Mouse (Mus musculus) intestine, embryonic 16.5 days (tissue): ENCODE data around the gene Slc16a8. TPM values are rescaled to one million over a fixed set of nuclear protein-coding genes. Genes with fewer than 3 reads are reported as not detected.

ENCODE experiments used
- ATAC-seq: fragments of 200-750 bp; cut with Nextera tagmentation; 2 replicates; pipeline ENCODE4 v1.8.0; 2017; ENCODE audit warnings: moderate TSS enrichment, moderate library complexity
- H3K27ac ChIP-seq: fragments of 300-500 bp; sonication (generic); 2 replicates; pipeline ENCODE4 v1.5.1; 2014; ENCODE audit warnings: mild to moderate bottlenecking, low read length
- H3K27me3 ChIP-seq: fragments of 300-500 bp; sonication (generic); replicated peaks from 2 replicates; pipeline ENCODE4 v1.6.1; 2014; ENCODE audit warnings: low read length, control low read depth, mixed read lengths; ENCODE audit not compliant: control insufficient read depth, insufficient read depth
- H3K36me3 ChIP-seq: fragments of 300-500 bp; sonication (generic); 2 replicates; pipeline ENCODE4 v1.6.1; 2014; ENCODE audit warnings: low read length, control low read depth; ENCODE audit not compliant: control insufficient read depth, insufficient read depth
- H3K4me1 ChIP-seq: fragments of 300-500 bp; sonication (generic); 2 replicates; pipeline ENCODE4 v1.6.1; 2014; ENCODE audit warnings: low read length, control low read depth, mixed read lengths; ENCODE audit not compliant: control insufficient read depth, insufficient read depth
- H3K4me2 ChIP-seq: fragments of 300-500 bp; sonication (generic); 2 replicates; pipeline ENCODE4 v1.6.1; 2014; ENCODE audit warnings: low read depth, low read length, control low read depth
- H3K4me3 ChIP-seq: fragments of 300-500 bp; sonication (generic); 2 replicates; pipeline ENCODE4 v1.5.1; 2014; ENCODE audit warnings: mild to moderate bottlenecking, low read length
- H3K9ac ChIP-seq: fragments of 300-500 bp; sonication (generic); 2 replicates; pipeline ENCODE4 v1.6.1; 2014; ENCODE audit warnings: low read depth, low read length
- H3K9me3 ChIP-seq: fragments of 300-500 bp; sonication (generic); 2 replicates; pipeline ENCODE4 v1.6.1; 2016; ENCODE audit warnings: low read length, control low read depth; ENCODE audit not compliant: control insufficient read depth
- WGBS: fragments of 180-500 bp; shearing (Covaris S2); extraction: QIAGEN DNeasy Blood & Tissue Kit; methylation state at CpG from one replicate; pipeline ENCODE4 v1.1.7; 2014; 5-methylcytosine and 5-hydroxymethylcytosine counted together
- polyA plus RNA-seq: library from polyadenylated mRNA; unstranded; fragments of >200 nt; fragmentation: Nextera tagmentation; extraction: Ambion mirVana; gene quantifications from 2 replicates; pipeline ENCODE4 v1.2.1, GENCODE M21; 2015

Gene Slc16a8
- polyA plus RNA-seq, 1 experiment from 2014 or later: not detected

DNA sequence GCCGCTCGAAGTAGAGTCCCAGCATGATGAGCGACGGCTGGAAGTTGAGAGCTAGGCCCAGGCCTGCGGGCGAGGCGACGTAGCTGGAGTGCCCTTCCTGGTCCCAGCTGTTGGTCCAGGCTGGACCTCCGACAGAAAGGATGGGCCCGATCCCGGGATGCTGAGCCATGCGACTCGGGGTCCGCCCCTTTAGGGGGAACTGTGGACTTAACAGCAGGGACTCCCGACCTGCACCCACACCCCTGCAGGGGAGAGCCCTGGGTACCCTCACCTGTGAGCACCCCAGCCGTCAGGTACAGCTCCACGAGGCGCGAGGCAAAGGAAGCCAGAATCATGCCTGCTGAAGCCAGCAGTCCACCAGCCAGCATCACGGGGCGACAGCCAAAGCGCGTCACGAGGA, 2.0 kb downstream of the Slc16a8 start:
- peak; percentile 23; the same call in 1 of the 2 replicates for ATAC-seq
- Histone ChIP-seq H3K4me1 (peaks cover 15% of the 10 kb centered on the region), H3K9ac (peak overlapping the region; percentile 73), H3K27me3 (peaks cover 20% of the 10 kb centered on the region), H3K9me3 (no peaks in the 10 kb centered on the region), H3K4me2 (peak overlapping the region; percentile 92), H3K27ac (no peak overlapping the region), H3K4me3 (peak overlapping the region; percentile 47), H3K36me3 (no peaks in the 10 kb centered on the region)
- WGBS: 31% methylated on average over 24 of the region's 24 CpGs

DNA sequence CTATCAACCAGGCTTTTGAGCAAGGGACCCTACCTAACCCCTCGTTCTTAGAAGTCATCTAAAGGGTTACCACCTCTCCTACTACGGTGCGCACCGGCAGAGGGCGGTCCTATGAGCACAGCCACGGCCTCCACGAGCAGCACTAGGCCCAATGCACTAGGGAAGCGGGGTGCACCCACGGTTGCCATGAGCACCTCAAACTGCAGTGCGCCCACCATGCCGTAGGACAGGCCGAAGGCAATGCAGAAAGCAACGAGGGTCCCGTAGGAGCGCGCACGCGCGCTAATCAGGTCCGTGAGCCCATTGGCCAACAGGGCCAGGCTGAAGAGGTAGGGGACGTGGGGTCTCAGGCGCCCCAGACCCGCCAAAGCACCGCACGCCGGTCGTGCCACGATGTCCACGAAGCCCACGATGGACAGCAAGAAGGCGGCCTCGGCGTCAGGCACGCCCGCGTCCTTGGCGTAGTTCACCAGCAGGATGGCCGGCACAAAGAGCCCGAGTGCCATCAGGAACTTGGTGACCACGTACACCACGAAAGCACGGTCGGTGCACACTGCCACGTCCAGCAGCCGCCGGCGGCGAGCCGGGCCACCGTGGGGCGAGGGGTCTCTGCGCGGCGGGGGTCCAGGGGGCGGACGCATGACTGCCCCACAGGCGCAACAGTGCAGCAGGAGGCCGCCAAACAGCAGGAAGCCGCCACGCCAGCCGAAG, 2.6 kb downstream of the Slc16a8 start:
- no peaks in the 10 kb centered on the region for H3K9me3 ChIP-seq
- peaks cover 20% of the 10 kb centered on the region for H3K27me3 ChIP-seq
- H3K27ac ChIP-seq: no peak overlapping the region
- peak overlapping the region; percentile 92 for H3K4me2 ChIP-seq
- H3K4me1 ChIP-seq: peaks cover 15% of the 10 kb centered on the region
- H3K9ac ChIP-seq: peak overlapping the region; percentile 73
- WGBS: 1% methylated on average over 61 of the region's 61 CpGs
- H3K36me3 ChIP-seq: no peaks in the 10 kb centered on the region
- peak; percentile 77 for ATAC-seq
- peak overlapping the region; percentile 47 for H3K4me3 ChIP-seq

DNA sequence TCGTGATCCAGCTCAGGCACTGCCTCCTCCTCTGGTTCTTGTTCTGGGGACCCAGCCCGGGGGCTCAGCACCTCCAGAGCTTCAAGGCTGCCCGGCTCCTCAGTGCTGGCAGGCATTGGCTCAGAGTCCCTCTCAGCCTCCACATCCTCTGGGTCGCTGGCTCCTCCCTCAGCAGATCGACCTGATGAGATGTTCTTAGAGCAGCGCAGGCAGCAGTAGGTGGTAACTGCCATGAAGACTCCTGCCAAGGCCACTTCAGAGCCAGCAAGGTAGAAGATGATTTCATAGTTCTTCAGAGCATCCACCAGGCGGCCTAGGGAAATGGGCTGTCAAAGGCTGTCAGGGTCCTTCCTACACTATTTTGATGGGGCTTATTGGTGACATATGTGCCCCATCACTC, 3.4 kb downstream of the Slc16a8 start:
- Histone ChIP-seq H3K27me3 (peaks cover 20% of the 10 kb centered on the region), H3K27ac (no peak overlapping the region), H3K9me3 (no peaks in the 10 kb centered on the region), H3K36me3 (peaks cover 5% of the 10 kb centered on the region; the same call in 1 of the 2 replicates), H3K4me2 (no peak overlapping the region), H3K9ac (no peak overlapping the region), H3K4me1 (peaks cover 15% of the 10 kb centered on the region), H3K4me3 (no peak overlapping the region)
- 55% methylated on average over 7 of the region's 7 CpGs for WGBS
- ATAC-seq: peak; percentile 8; the same call in 1 of the 2 replicates

DNA sequence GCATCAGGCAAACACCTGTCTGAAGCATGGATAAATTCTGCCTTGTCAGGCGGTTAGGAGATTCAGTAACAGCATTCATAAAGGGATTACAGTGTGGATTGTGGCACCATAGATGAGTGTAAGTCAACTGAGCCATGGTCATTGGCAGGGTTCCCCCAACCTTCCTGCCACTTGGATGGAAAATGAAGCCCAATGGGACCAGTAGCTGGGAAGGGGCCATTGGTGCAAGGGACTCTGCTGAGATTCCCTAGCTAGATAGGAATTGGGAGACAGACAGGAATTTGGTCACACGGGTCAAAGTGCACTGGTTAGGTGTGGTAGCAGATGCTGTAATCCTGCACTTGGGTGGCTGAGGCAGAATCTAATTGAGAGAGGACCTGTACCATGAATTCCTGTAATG, 4.3 kb downstream of the Slc16a8 start:
- Histone ChIP-seq H3K36me3 (peaks cover 13% of the 10 kb centered on the region), H3K27me3 (peaks cover 20% of the 10 kb centered on the region), H3K27ac (no peak overlapping the region), H3K4me1 (peaks cover 15% of the 10 kb centered on the region), H3K9me3 (no peaks in the 10 kb centered on the region), H3K4me2 (no peak overlapping the region), H3K9ac (no peak overlapping the region), H3K4me3 (no peak overlapping the region)
- 82% methylated on average over 2 of the region's 2 CpGs for WGBS
- ATAC-seq: no peak

DNA sequence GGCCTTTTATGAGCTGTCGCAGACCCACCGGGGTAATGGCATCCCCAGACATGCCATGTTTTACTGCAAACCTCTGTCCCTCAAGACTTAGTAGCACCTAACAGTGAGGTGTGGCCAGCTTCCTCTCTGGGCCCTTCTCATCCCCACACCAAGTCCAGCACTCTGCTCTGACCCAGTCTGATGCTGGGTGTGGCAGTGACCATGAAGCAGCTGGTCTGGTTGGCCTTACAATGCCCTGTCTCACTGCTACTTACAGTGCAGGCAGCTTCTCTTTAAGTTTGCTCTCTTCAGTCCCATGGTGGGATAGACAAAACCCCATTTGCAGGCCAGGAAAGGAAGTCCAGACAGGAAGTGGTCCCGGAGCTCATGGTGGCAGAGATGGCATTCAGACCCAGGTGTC, 9.2 kb downstream of the Slc16a8 start:
- Histone ChIP-seq H3K36me3 (peaks cover 31% of the 10 kb centered on the region), H3K9me3 (no peaks in the 10 kb centered on the region), H3K4me2 (no peak overlapping the region), H3K4me1 (no peaks in the 10 kb centered on the region; the same call in none of the 2 replicates), H3K9ac (no peak overlapping the region), H3K27me3 (no peaks in the 10 kb centered on the region), H3K4me3 (no peak overlapping the region), H3K27ac (no peak overlapping the region)
- ATAC-seq: no peak
- 93% methylated on average over 3 of the region's 3 CpGs for whole genome bisulfite sequencing

DNA sequence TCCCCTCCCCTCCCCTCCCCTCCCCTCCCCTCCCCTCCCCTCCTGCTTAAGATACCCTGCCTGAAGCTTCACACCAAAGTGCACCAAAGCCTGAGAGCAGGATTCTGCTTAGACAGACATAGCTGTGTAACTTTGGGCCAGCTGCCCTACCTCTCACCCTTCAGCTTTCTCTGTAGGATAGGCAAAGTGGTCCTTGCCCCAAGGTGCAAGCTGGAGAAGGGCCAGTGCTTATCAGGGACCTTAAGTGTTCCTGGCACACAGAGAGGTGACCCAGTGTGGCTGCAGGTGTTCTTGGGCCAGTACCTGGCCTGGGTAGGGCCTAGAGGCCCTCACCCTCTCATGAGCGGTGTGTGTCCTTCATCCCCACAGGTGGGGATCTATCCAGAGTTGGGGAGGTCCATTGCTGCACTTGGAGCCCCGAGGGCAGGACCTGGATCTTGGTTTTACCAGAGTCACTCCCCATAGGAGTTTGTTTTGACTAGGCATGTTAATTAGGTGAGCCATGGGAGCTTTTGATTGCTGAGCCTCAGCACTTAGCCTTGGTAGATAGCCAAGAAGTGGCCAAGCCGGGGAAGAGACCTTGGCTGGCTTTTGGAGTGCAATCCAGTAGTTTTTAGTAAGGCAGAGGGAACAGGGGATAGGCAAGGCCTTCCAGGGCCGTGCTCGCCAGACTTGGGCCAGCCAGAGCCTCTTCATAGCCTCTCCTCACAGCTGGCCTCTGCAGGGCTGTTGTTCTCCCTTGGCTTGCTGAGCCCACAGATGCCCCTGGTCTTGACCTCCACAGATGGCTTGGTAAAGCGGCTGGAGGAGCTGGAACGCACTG, 10.3 kb downstream of the Slc16a8 start:
- Histone ChIP-seq H3K27ac (0 out of 2 replicates have a peak overlapping the region, but pooled peaks have one; percentile 17), H3K36me3 (peaks cover 31% of the 10 kb centered on the region), H3K27me3 (no peaks in the 10 kb centered on the region), H3K9me3 (no peaks in the 10 kb centered on the region), H3K4me3 (no peak overlapping the region), H3K4me1 (no peaks in the 10 kb centered on the region; the same call in none of the 2 replicates), H3K4me2 (no peak overlapping the region), H3K9ac (no peak overlapping the region)
- WGBS: 78% methylated on average over 7 of the region's 7 CpGs
- ATAC-seq: no peak

DNA sequence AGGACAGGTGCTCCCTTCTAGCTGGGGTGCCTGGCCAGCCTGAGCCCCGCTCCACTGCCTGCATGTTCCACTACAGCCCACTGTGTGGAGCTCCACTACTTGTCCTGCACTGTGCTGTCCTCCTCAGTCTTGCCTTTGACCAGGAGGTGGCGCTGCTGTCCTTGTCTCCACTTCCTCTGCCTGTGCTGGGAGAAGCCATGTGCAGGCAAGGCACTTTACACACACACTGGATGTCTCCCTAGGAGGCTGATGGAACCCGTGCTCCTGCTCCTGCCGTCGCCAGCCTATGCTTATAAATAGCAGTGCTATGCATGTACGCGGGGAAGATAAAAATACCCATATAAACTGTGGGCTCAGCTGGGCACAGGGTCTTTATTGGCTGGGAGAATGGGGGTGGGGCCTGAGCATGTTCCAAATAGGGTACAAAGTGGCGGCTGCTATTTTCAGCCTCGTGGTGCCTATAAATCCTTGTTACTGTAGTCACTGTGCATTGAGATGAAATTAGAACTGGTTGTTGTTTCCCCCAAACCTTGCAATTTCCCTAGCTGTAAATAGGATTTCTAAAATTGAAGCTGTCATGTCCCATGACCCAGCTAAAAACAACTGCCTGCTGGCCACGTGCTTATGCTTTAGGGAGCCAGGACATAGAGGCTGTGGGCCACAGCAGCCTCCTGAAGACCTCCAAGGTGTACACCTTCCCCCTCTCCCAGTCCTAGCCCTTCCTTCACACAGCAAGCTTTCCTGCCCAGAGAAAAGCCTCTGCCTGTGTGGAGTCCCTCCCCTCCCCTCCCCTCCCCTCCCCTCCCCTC, 11.1 kb downstream of the Slc16a8 start:
- H3K4me2 ChIP-seq: no peak overlapping the region
- no peak overlapping the region for H3K4me3 ChIP-seq
- no peaks in the 10 kb centered on the region; the same call in none of the 2 replicates for H3K4me1 ChIP-seq
- peak; percentile 97 for ATAC-seq
- H3K27me3 ChIP-seq: no peaks in the 10 kb centered on the region
- H3K27ac ChIP-seq: no peak overlapping the region
- H3K9ac ChIP-seq: 0 out of 2 replicates have a peak overlapping the region, but pooled peaks have one; percentile 21
- peaks cover 31% of the 10 kb centered on the region for H3K36me3 ChIP-seq
- WGBS: 21% methylated on average over 10 of the region's 10 CpGs
- no peaks in the 10 kb centered on the region for H3K9me3 ChIP-seq

DNA sequence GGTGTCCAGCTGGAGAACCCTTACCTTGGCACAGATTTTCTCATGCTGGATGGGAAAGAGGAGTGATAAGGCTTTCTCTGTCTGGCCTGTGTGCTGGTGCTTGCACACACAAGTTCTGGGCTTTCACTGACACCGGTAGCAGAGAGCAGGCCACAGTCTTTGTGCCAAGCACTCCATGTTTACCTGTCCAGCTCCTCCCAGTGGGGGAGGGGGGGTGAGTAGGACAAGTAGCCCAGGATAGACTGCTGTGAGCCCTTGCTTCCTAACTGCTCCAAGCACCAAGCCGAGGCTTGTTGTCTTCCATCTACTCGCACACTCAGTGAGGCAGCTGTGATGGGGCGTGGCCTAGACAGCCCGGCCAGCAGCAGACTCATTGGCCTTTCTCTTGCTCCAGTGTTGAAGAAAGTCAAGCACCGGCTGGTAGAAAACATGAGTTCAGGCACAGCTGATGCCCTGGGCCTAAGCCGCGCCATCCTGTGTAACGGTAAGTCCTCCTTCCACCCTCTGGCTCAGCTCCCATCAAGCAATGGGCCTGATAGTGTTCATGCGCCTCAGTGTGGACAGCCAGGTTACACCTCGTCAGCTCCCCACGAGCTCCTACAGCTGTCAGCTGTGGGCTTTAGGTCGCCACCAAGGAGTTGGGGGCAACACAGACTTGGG, 11.9 kb downstream of the Slc16a8 start:
- WGBS: 75% methylated on average over 13 of the region's 13 CpGs
- no peaks in the 10 kb centered on the region for H3K27me3 ChIP-seq
- H3K9ac ChIP-seq: no peak overlapping the region
- H3K9me3 ChIP-seq: no peaks in the 10 kb centered on the region
- no peaks in the 10 kb centered on the region; the same call in none of the 2 replicates for H3K4me1 ChIP-seq
- peaks cover 31% of the 10 kb centered on the region for H3K36me3 ChIP-seq
- ATAC-seq: peak; percentile 30; the same call in 1 of the 2 replicates
- H3K4me2 ChIP-seq: no peak overlapping the region
- H3K27ac ChIP-seq: no peak overlapping the region
- no peak overlapping the region for H3K4me3 ChIP-seq
